Mouse (Mus musculus) heart, embryonic 12.5 days (tissue): ENCODE measurements at regions not wholly inside any gene's neighbourhood (a gene's known extent, or its start where the extent isn't known, plus 50 kb on each side); places are given as distances from the start of the nearest gene placed in this dataset.

Experiments used
- ATAC-seq: fragments of 200-750 bp; cut with Nextera tagmentation; 2 replicates; pipeline ENCODE4 v1.8.0; 2017; ENCODE audit warnings: moderate TSS enrichment, moderate library complexity; ENCODE audit not compliant: insufficient number of reproducible peaks, low FRiP score
- H3K27ac ChIP-seq: fragments of 300-500 bp; sonication (generic); 2 replicates; pipeline ENCODE4 v1.5.1; 2016; ENCODE audit warnings: mild to moderate bottlenecking, moderate library complexity; ENCODE audit not compliant: poor library complexity, severe bottlenecking
- H3K27me3 ChIP-seq: fragments of 300-500 bp; sonication (generic); replicated peaks from 2 replicates; pipeline ENCODE4 v1.6.1; 2016; ENCODE audit warnings: mild to moderate bottlenecking, moderate library complexity
- H3K36me3 ChIP-seq: fragments of 300-500 bp; sonication (generic); 2 replicates; pipeline ENCODE4 v1.6.1; 2016; ENCODE audit warnings: mild to moderate bottlenecking, moderate library complexity
- H3K4me1 ChIP-seq: fragments of 300-500 bp; sonication (generic); replicated peaks from 2 replicates; pipeline ENCODE4 v1.6.1; 2016; ENCODE audit warnings: mild to moderate bottlenecking
- H3K4me2 ChIP-seq: fragments of 300-500 bp; sonication (generic); 2 replicates; pipeline ENCODE4 v1.6.1; 2016; ENCODE audit warnings: mild to moderate bottlenecking, moderate library complexity
- H3K4me3 ChIP-seq: fragments of 300-500 bp; sonication (generic); 2 replicates; pipeline ENCODE4 v1.5.1; 2016; ENCODE audit warnings: mild to moderate bottlenecking
- H3K9ac ChIP-seq: fragments of 300-500 bp; sonication (generic); 2 replicates; pipeline ENCODE4 v1.6.1; 2016; ENCODE audit warnings: mild to moderate bottlenecking, moderate library complexity
- H3K9me3 ChIP-seq: fragments of 300-500 bp; sonication (generic); replicated peaks from 2 replicates; pipeline ENCODE4 v1.6.1; 2016; ENCODE audit warnings: mild to moderate bottlenecking, moderate library complexity
- WGBS: fragments of 180-500 bp; shearing (Covaris S2); methylation state at CpG from one replicate; pipeline ENCODE4 v1.1.7; 2016; 5-methylcytosine and 5-hydroxymethylcytosine counted together

DNA sequence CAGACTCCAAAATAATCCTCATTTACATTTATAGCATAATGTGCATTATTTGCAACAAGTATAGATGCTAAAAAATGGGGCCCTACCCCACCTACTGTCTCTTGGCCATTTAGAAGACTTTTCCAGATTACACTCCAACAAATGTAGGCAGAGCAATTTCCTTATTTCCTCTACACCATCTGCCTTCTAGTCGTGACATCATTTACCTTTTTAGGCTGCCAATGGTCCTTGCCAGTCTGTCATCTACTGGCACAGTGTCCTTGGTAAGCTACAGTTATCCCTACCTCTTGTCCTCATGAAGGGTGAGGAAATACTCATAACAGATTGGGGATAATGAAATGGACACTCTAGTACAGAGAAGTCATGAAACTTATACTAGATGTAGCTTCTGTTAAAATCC, 491.8 kb upstream of the Pappa start:
- no peaks in the 10 kb centered on the region for H3K4me1 ChIP-seq
- no peak overlapping the region for H3K4me3 ChIP-seq
- no peak overlapping the region for H3K9ac ChIP-seq
- H3K27me3 ChIP-seq = no peaks in the 10 kb centered on the region
- H3K27ac ChIP-seq = no peak overlapping the region
- H3K4me2 ChIP-seq = no peak overlapping the region
- no peaks in the 10 kb centered on the region for H3K9me3 ChIP-seq
- H3K36me3 ChIP-seq = no peaks in the 10 kb centered on the region
- ATAC-seq = no peak
- 41% methylated on average over 1 of the region's 1 CpGs for WGBS

GRCm38 (mm10) chr4:64635256-64635962, 488.6 kb upstream of the Pappa start:
- ATAC-seq = no peak
- Histone ChIP-seq H3K4me3 (no peak overlapping the region), H3K4me2 (no peak overlapping the region), H3K4me1 (no peaks in the 10 kb centered on the region), H3K9ac (no peak overlapping the region), H3K27me3 (no peaks in the 10 kb centered on the region), H3K9me3 (no peaks in the 10 kb centered on the region), H3K36me3 (no peaks in the 10 kb centered on the region), H3K27ac (no peak overlapping the region)
- WGBS = 63% methylated on average over 2 of the region's 2 CpGs

- ATAC-seq = no peak
Observed at GRCm38 (mm10) chr4:64640056-64640455, 483.9 kb upstream of the Pappa start.

GRCm38 (mm10) chr4:64640976-64641375, 483.0 kb upstream of the Pappa start:
- Histone ChIP-seq H3K9me3 (no peaks in the 10 kb centered on the region), H3K9ac (no peak overlapping the region), H3K27ac (no peak overlapping the region), H3K4me2 (no peak overlapping the region), H3K4me1 (no peaks in the 10 kb centered on the region), H3K36me3 (no peaks in the 10 kb centered on the region), H3K4me3 (no peak overlapping the region), H3K27me3 (no peaks in the 10 kb centered on the region)
- ATAC-seq = no peak
- 54% methylated on average over 1 of the region's 1 CpGs for WGBS

More at GRCm38 (mm10) chr4:64640056-64640455, 483.9 kb upstream of the Pappa start:
- 78% methylated on average over 3 of the region's 3 CpGs for WGBS
- Histone ChIP-seq H3K4me1 (no peaks in the 10 kb centered on the region), H3K9me3 (no peaks in the 10 kb centered on the region), H3K9ac (no peak overlapping the region), H3K27ac (no peak overlapping the region), H3K4me2 (no peak overlapping the region), H3K4me3 (no peak overlapping the region), H3K27me3 (no peaks in the 10 kb centered on the region), H3K36me3 (no peaks in the 10 kb centered on the region)

DNA sequence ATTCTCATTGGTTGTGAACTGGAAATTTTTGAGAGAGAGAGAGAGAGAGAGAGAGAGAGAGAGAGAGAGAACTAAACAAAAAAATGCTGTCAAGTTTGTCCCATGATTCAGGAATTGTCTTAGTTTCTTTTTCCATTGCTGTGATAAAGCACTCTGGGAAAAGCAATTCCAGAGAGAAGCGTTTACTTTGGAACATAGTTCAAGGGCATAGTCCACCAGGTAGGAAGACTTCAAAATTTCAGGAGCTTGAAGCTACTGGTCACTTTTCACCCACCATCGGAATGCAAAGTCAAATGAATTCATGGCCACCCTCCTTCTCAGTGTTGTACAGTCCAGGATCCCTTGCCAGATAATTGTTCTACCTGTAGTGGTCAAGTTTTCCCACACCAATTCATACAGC, 478.8 kb upstream of the Pappa start:
- Histone ChIP-seq H3K27me3 (no peaks in the 10 kb centered on the region), H3K36me3 (no peaks in the 10 kb centered on the region), H3K4me3 (no peak overlapping the region), H3K27ac (no peak overlapping the region), H3K9me3 (no peaks in the 10 kb centered on the region), H3K4me2 (no peak overlapping the region), H3K9ac (no peak overlapping the region), H3K4me1 (no peaks in the 10 kb centered on the region)
- ATAC-seq = no peak
- WGBS = 77% methylated on average over 2 of the region's 2 CpGs

GRCm38 (mm10) chr4:64654157-64654556, 469.8 kb upstream of the Pappa start:
- no peak for ATAC-seq
- no peak overlapping the region for H3K4me3 ChIP-seq
- WGBS = 76% methylated on average over 3 of the region's 3 CpGs

DNA sequence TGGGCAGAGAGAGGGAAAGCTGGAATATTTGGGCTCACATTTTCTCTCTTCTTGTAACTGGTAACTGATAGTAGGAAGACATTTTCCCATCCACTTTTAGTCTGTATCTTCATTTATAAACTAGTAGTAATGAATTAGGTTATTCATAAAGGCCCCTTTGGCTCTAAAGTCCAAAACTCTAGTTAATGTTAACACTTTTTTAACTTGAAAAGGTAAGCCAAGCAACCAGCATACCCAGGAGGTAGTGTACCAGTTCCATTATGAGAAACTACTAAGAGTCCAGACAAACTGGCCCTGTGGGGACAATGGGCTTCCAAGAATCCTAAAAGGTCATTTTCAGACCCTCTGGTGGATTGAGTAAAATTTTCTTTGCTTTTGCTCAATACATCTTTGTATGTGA, 468.4 kb upstream of the Pappa start:
- no peak overlapping the region for H3K4me3 ChIP-seq

More at GRCm38 (mm10) chr4:64654157-64654556, 469.8 kb upstream of the Pappa start:
- Histone ChIP-seq H3K4me1 (no peaks in the 10 kb centered on the region), H3K27me3 (no peaks in the 10 kb centered on the region), H3K27ac (no peak overlapping the region), H3K36me3 (no peaks in the 10 kb centered on the region), H3K4me2 (no peak overlapping the region), H3K9me3 (no peaks in the 10 kb centered on the region), H3K9ac (no peak overlapping the region)

GRCm38 (mm10) chr4:64663722-64664121, 460.3 kb upstream of the Pappa start:
- H3K4me3 ChIP-seq = no peak overlapping the region
- no peak overlapping the region for H3K9ac ChIP-seq
- H3K4me2 ChIP-seq = no peak overlapping the region
- no peaks in the 10 kb centered on the region for H3K9me3 ChIP-seq
- H3K4me1 ChIP-seq = no peaks in the 10 kb centered on the region
- H3K27ac ChIP-seq = no peak overlapping the region
- no peaks in the 10 kb centered on the region for H3K27me3 ChIP-seq
- H3K36me3 ChIP-seq = no peaks in the 10 kb centered on the region
- 77% methylated on average over 2 of the region's 2 CpGs for WGBS
- no peak for ATAC-seq

More for the DNA sequence above, 468.4 kb upstream of the Pappa start:
- no peaks in the 10 kb centered on the region for H3K27me3 ChIP-seq
- no peak overlapping the region for H3K9ac ChIP-seq
- H3K9me3 ChIP-seq = no peaks in the 10 kb centered on the region
- ATAC-seq = no peak
- no peaks in the 10 kb centered on the region for H3K4me1 ChIP-seq
- no peak overlapping the region for H3K4me2 ChIP-seq
- H3K27ac ChIP-seq = no peak overlapping the region
- H3K36me3 ChIP-seq = no peaks in the 10 kb centered on the region

DNA sequence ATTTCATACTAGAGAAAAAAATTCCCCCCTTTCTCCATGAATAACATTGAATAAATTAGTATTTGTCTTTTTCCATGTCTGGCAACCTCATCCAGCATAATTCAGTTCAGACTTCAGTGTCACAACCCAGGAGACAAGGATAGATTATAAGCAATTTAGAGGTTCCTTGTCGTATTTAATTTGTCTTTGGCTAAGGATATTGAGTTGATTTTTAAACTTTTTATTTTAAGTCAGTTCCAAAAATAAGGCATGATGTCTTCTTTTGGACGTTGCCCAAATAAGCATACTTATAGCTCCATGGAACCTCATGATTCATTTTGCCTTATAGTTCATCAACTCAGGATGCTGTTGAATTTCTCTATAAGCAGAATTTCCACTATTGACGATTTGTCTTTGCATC, 456.0 kb upstream of the Pappa start:
- WGBS = 69% methylated on average over 3 of the region's 3 CpGs
- no peak for ATAC-seq
- H3K27me3 ChIP-seq = no peaks in the 10 kb centered on the region
- no peaks in the 10 kb centered on the region for H3K9me3 ChIP-seq
- no peak overlapping the region for H3K27ac ChIP-seq
- H3K4me1 ChIP-seq = no peaks in the 10 kb centered on the region
- no peaks in the 10 kb centered on the region for H3K36me3 ChIP-seq
- no peak overlapping the region for H3K4me2 ChIP-seq
- no peak overlapping the region for H3K4me3 ChIP-seq
- H3K9ac ChIP-seq = no peak overlapping the region

- no peak for ATAC-seq
- H3K9me3 ChIP-seq = no peaks in the 10 kb centered on the region
- no peak overlapping the region for H3K9ac ChIP-seq
- no peak overlapping the region for H3K4me2 ChIP-seq
- no peaks in the 10 kb centered on the region for H3K4me1 ChIP-seq
- H3K36me3 ChIP-seq = no peaks in the 10 kb centered on the region
- 57% methylated on average over 2 of the region's 2 CpGs for WGBS
- H3K4me3 ChIP-seq = no peak overlapping the region
- H3K27me3 ChIP-seq = no peaks in the 10 kb centered on the region
- no peak overlapping the region for H3K27ac ChIP-seq
Observed at GRCm38 (mm10) chr4:64669722-64670121, 454.3 kb upstream of the Pappa start.

DNA sequence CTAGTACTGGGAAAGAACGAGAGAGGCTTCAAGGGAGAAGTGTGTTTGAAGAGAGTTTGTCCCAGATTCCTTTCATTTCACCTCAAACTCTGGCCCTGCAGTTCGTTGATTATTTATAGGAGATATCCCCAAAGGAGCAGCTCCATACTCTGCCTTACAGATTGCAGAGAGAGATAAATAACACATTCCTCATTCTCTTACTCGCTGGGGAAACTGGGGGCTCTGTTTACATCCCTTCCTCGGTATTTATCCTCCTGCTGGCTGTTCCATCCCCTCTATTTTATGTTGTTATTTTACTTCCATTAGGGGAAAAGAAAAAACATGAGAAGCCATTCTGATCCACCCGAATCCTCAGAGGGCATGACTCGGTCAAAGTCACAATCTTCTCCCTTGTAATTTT, 447.5 kb upstream of the Pappa start:
- Histone ChIP-seq H3K4me1 (no peaks in the 10 kb centered on the region), H3K27me3 (no peaks in the 10 kb centered on the region), H3K36me3 (no peaks in the 10 kb centered on the region), H3K27ac (no peak overlapping the region), H3K4me2 (no peak overlapping the region), H3K9me3 (no peaks in the 10 kb centered on the region), H3K9ac (no peak overlapping the region), H3K4me3 (no peak overlapping the region)
- 47% methylated on average over 6 of the region's 6 CpGs for WGBS
- no peak for ATAC-seq

DNA sequence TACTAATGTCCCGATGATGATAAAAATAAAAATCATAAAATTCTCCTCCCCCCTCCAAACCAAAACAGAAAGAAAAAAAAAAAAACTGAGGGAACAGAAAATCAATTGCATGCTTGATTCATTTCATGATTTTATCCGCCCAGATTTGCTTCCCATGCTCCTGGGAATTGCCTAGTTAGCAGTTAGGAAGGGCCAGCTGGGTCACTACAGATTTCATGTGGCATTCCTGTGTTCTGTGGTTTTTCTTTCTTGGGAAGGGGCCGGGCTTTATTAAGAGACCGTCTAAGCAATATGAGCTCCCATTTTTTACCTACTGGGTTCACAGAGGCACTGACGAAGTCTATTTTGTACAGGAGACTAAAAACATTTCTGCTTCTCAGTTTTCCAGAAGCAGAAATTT, 447.1 kb upstream of the Pappa start:
- Histone ChIP-seq H3K4me2 (no peak overlapping the region), H3K9me3 (no peaks in the 10 kb centered on the region), H3K9ac (no peak overlapping the region), H3K27ac (no peak overlapping the region), H3K4me1 (no peaks in the 10 kb centered on the region), H3K27me3 (no peaks in the 10 kb centered on the region), H3K4me3 (no peak overlapping the region), H3K36me3 (no peaks in the 10 kb centered on the region)
- 73% methylated on average over 5 of the region's 5 CpGs for WGBS
- no peak for ATAC-seq
